Comparison of ENCODE assay signal across 27 mouse cellular contexts in the genomic region with DNA sequence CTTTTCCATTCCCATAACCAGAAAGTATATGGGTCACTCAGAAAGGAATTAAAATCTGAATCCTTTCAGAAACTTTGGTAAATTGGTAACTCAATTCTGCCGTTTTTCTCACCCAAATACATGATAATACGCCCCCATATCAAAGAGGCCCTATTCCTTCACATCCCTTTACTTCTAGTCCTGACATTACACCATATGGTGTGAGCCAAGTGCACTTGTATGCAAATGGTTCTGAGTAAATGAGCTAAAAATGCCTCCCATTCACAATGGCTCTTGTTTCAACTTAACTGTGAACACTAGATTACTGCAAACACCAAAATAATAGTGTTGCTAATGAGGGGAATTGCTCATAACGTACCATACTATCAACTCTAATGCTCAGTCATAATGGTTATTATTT.
"Had no signal": no experiment of that assay in that cellular context is flagged by ENCODE, and none has a peak within 500 bp of the region (broad histone marks: within the 10 kb centered on the region; RNA-seq: fewer than 3 reads in every experiment).

No protein-coding gene starts in this region.

- H3K4me1 ChIP-seq: heart, embryonic 10.5 days; hindbrain, embryonic 10.5 days; intestine, embryonic 15.5 days; limb, embryonic 15.5 days; liver, embryonic 12.5 days had no signal

- H3K36me3 ChIP-seq: heart, embryonic 10.5 days; heart, embryonic 12.5 days; hindbrain, embryonic 10.5 days; hindbrain, embryonic 12.5 days; intestine, embryonic 15.5 days; limb, embryonic 13.5 days; limb, embryonic 15.5 days; liver, embryonic 12.5 days had no signal

- H3K4me2 ChIP-seq: heart, embryonic 12.5 days; hindbrain, embryonic 12.5 days; hindbrain, embryonic 14.5 days; intestine, embryonic 15.5 days; limb, embryonic 13.5 days; limb, embryonic 15.5 days; liver, embryonic 12.5 days had no signal

- H3K4me3 ChIP-seq: gastrocnemius, adult 2 months; heart, adult 2 months; heart, embryonic 10.5 days; heart, embryonic 12.5 days; hindbrain, embryonic 10.5 days; hindbrain, embryonic 12.5 days; intestine, embryonic 15.5 days; limb, embryonic 13.5 days; limb, embryonic 15.5 days; liver, embryonic 12.5 days had no signal

- DNase-seq: gastrocnemius, adult 2 months; gastrocnemius, postnatal 10 days; gastrocnemius, postnatal 25 days; heart, adult 2 months; heart, postnatal 10 days; heart, postnatal 4 days; kidney, adult 18-20 months; kidney, adult 8-10 months; kidney, postnatal 14 days; kidney, postnatal 36 days; layer of hippocampus, adult 9-11 months; layer of hippocampus, postnatal 36 days; left cerebral cortex, postnatal 4 days had no signal

- H3K27me3 ChIP-seq: heart, embryonic 12.5 days; hindbrain, embryonic 12.5 days; intestine, embryonic 15.5 days; limb, embryonic 13.5 days; limb, embryonic 15.5 days; liver, embryonic 12.5 days had no signal

- ATAC-seq: hindbrain, embryonic 16.5 days; inflammation-experienced regulatory T-cells, adult 6 months; intestine, embryonic 15.5 days; intestine, postnatal 0 days; liver, embryonic 12.5 days had no signal

- H3K27ac ChIP-seq: gastrocnemius, adult 2 months; heart, adult 2 months; heart, embryonic 10.5 days; hindbrain, embryonic 10.5 days; hindbrain, embryonic 12.5 days; hindbrain, embryonic 14.5 days; intestine, embryonic 15.5 days; kidney, postnatal 0 days; limb, embryonic 13.5 days; limb, embryonic 15.5 days; liver, embryonic 12.5 days; liver, embryonic 14.5 days had no signal

- H3K9me3 ChIP-seq: heart, embryonic 10.5 days; heart, embryonic 12.5 days; hindbrain, embryonic 10.5 days; hindbrain, embryonic 12.5 days; intestine, embryonic 15.5 days; limb, embryonic 13.5 days; limb, embryonic 15.5 days; liver, embryonic 12.5 days had no signal

- H3K9ac ChIP-seq: heart, embryonic 12.5 days; hindbrain, embryonic 12.5 days; hindbrain, embryonic 14.5 days; intestine, embryonic 15.5 days; limb, embryonic 13.5 days; limb, embryonic 15.5 days; liver, embryonic 12.5 days; liver, embryonic 14.5 days had no signal
